Mouse (Mus musculus): ENCODE results near the gene Gpc6. TPM values are rescaled to one million over a fixed set of nuclear protein-coding genes. Genes with fewer than 3 reads are reported as not detected.

Gpc6 gene
- polyA plus RNA-seq, 1 experiment from 2014 or later = 24.6 TPM

GRCm38 (mm10) chr14:117498785-117499184 lies 573.7 kb downstream of the Gpc6 start:
- 75% methylated on average over 6 of the region's 6 CpGs for WGBS
- Histone ChIP-seq H3K4me2 (no peak overlapping the region), H3K4me3 (replicated peaks) (no peak overlapping the region), H3K27me3 (replicated peaks) (no peaks in the 10 kb centered on the region), H3K9me3 (replicated peaks) (no peaks in the 10 kb centered on the region), H3K36me3 (no peaks in the 10 kb centered on the region), H3K9ac (replicated peaks) (no peak overlapping the region), H3K4me1 (no peaks in the 10 kb centered on the region), H3K27ac (replicated peaks) (no peak overlapping the region)
- no peak for ATAC-seq (ENCODE audit: low FRiP score)

DNA sequence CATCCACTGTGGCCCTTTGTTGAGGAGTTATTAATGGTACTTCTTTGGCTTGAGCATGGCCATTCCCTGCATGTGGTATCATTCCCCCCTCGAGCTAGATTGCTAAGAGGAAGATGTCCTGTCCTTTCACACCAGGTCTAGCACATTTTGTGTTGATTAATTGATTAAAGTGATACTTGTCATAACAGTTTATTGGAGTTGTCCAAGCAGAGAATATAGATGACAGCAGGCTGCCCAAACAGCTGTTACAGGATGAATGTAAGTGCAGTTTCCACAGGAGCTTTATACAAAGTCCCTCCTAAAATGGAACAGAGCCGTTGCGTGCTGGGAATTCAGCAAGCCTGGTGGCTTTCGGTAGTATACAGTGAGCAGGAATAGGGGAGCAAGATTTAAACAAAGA lies 574.2 kb downstream of the Gpc6 start:
- 67% methylated on average over 4 of the region's 4 CpGs for WGBS
- Histone ChIP-seq H3K4me1 (no peaks in the 10 kb centered on the region), H3K27me3 (replicated peaks) (no peaks in the 10 kb centered on the region), H3K4me3 (replicated peaks) (no peak overlapping the region), H3K4me2 (no peak overlapping the region), H3K36me3 (no peaks in the 10 kb centered on the region), H3K9me3 (replicated peaks) (no peaks in the 10 kb centered on the region), H3K27ac (replicated peaks) (no peak overlapping the region), H3K9ac (replicated peaks) (no peak overlapping the region)
- no peak for ATAC-seq (ENCODE audit: low FRiP score)

DNA sequence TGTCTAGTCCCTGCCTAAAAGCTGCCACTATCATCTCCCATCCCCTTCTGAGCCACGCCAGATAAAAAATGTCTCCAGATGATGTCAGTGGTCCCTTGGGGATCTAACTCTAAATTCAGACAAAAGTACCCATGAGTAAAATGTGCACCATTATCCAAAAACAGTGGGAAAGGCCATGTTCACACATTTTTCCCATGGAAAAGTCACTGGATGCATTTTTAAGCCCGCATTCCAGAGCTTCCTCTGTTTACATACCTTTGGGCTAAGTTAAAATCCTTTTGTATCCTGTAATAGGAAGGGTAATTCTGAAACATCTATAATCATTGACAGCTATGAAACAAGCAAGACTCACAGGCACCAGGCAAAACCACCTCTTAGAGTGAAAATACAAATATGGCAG lies 589.7 kb downstream of the Gpc6 start:
- no peak overlapping the region for H3K4me3 ChIP-seq (replicated peaks)
- WGBS = 73% methylated on average over 2 of the region's 2 CpGs
- no peaks in the 10 kb centered on the region for H3K36me3 ChIP-seq

DNA sequence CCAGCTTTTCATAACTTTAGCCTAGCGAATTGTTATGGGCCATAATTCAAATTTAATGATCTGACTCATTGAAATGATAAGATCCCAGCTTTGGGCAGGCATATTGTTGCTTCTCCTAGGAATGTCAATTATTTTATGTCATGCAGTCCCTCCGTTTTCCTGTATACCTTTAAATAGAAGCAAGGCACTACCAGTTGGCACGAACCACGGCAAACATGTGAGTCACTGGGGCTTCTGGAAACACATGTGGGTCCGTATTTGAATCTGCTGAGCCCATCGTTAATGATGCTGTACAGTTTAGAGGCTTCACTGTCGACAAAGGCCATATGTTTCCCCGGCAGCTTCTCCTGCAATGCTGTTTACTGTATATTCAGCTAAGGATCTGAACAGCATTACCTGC lies 594.5 kb downstream of the Gpc6 start:
- Histone ChIP-seq H3K4me3 (replicated peaks) (no peak overlapping the region), H3K9me3 (replicated peaks) (no peaks in the 10 kb centered on the region), H3K4me2 (0 out of 2 replicates have a peak overlapping the region, but pooled peaks have one; percentile 1), H3K27ac (replicated peaks) (peak overlapping the region; percentile 52; the same call in 1 of the 2 replicates), H3K36me3 (no peaks in the 10 kb centered on the region), H3K4me1 (peaks cover 9% of the 10 kb centered on the region; the same call in 1 of the 2 replicates), H3K27me3 (replicated peaks) (no peaks in the 10 kb centered on the region), H3K9ac (replicated peaks) (no peak overlapping the region)
- WGBS = 46% methylated on average over 8 of the region's 8 CpGs
- peak; percentile 55; the same call in 1 of the 2 replicates for ATAC-seq (ENCODE audit: low FRiP score)

More for the DNA sequence above, 589.7 kb downstream of the Gpc6 start:
- H3K9me3 ChIP-seq (replicated peaks) = no peaks in the 10 kb centered on the region
- H3K9ac ChIP-seq (replicated peaks) = no peak overlapping the region
- peaks cover 7% of the 10 kb centered on the region; the same call in 1 of the 2 replicates for H3K4me1 ChIP-seq
- no peak for ATAC-seq (ENCODE audit: low FRiP score)
- no peak overlapping the region for H3K27ac ChIP-seq (replicated peaks)
- H3K27me3 ChIP-seq (replicated peaks) = no peaks in the 10 kb centered on the region
- H3K4me2 ChIP-seq = no peak overlapping the region

DNA sequence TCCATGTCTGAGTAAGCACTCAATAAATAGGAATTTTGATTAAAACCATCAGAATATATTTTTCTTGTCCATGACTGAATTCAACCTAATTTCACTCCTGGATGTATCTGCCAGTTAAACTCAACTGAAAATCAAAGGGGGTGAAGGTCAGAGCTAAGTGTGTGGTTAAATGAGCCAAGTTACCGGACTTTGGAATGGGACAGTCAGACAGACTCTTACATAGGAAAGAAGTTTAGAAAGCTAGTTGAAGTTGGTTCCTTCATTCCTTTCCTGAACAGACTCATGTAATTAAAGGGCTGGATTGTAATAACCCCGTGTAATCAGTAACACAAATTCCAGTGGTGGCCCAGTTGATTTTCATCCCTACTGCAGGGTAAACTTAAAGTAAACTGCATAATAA lies 595.6 kb downstream of the Gpc6 start:
- Histone ChIP-seq H3K27me3 (replicated peaks) (no peaks in the 10 kb centered on the region), H3K9ac (replicated peaks) (no peak overlapping the region), H3K9me3 (replicated peaks) (no peaks in the 10 kb centered on the region), H3K27ac (replicated peaks) (no peak overlapping the region), H3K4me2 (no peak overlapping the region), H3K4me3 (replicated peaks) (no peak overlapping the region), H3K36me3 (no peaks in the 10 kb centered on the region), H3K4me1 (peaks cover 9% of the 10 kb centered on the region; the same call in 1 of the 2 replicates)
- ATAC-seq (ENCODE audit: low FRiP score) = no peak
- 89% methylated on average over 2 of the region's 2 CpGs for WGBS

GRCm38 (mm10) chr14:117525133-117525532 lies 600.0 kb downstream of the Gpc6 start:
- WGBS = 92% methylated on average over 6 of the region's 6 CpGs

GRCm38 (mm10) chr14:117527053-117527452 lies 601.9 kb downstream of the Gpc6 start:
- Histone ChIP-seq H3K4me2 (no peak overlapping the region), H3K4me3 (replicated peaks) (no peak overlapping the region), H3K9me3 (replicated peaks) (no peaks in the 10 kb centered on the region), H3K27ac (replicated peaks) (no peak overlapping the region), H3K27me3 (replicated peaks) (no peaks in the 10 kb centered on the region), H3K4me1 (no peaks in the 10 kb centered on the region), H3K36me3 (no peaks in the 10 kb centered on the region), H3K9ac (replicated peaks) (no peak overlapping the region)
- ATAC-seq (ENCODE audit: low FRiP score) = no peak
- 73% methylated on average over 7 of the region's 7 CpGs for WGBS

More at GRCm38 (mm10) chr14:117525133-117525532, 600.0 kb downstream of the Gpc6 start:
- Histone ChIP-seq H3K9ac (replicated peaks) (no peak overlapping the region), H3K4me3 (replicated peaks) (no peak overlapping the region), H3K9me3 (replicated peaks) (no peaks in the 10 kb centered on the region), H3K27ac (replicated peaks) (no peak overlapping the region), H3K4me1 (no peaks in the 10 kb centered on the region; the same call in 1 of the 2 replicates), H3K36me3 (no peaks in the 10 kb centered on the region), H3K27me3 (replicated peaks) (no peaks in the 10 kb centered on the region), H3K4me2 (no peak overlapping the region)
- no peak for ATAC-seq (ENCODE audit: low FRiP score)

DNA sequence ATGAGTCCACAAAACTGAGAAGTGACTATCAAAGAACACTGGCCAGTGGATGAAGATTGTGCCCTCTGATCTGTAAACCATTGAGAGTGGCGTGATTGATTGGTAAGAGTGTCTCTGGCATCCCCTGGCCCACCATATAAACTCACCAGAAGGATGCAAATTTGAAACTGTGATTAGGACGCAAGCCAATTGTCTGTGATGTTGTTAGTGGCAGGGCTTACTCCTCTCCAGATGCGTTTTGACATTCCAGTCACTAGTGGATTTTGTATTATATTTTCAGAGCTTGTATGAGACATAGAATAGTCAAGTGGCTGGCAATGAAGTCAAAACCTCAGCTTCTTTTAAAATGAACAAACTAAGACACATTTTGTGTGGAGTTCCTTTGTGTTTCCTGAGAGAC lies 604.3 kb downstream of the Gpc6 start:
- Histone ChIP-seq H3K27me3 (replicated peaks) (no peaks in the 10 kb centered on the region), H3K9me3 (replicated peaks) (no peaks in the 10 kb centered on the region), H3K4me3 (replicated peaks) (no peak overlapping the region), H3K4me1 (no peaks in the 10 kb centered on the region), H3K4me2 (no peak overlapping the region), H3K9ac (replicated peaks) (no peak overlapping the region), H3K27ac (replicated peaks) (no peak overlapping the region), H3K36me3 (no peaks in the 10 kb centered on the region)
- ATAC-seq (ENCODE audit: low FRiP score) = no peak
- 68% methylated on average over 3 of the region's 3 CpGs for WGBS

DNA sequence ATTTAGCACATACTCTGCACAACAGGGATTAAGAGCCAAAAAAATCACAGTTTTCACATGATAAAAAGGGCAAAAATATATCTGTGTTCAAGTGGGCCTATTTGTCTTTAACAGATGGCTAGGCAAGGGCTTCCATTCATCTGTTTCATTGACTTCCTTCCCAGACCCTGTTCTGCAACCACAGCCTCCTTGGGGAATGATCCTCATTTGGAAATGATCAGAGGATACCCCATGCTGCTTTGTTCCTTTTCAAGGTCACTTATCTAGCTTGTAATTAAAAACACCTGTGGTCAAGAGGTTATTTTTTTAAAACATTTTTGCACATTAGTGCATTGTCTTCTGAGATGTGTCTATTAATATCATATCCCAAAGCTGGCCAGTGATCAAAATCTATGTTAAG lies 627.7 kb downstream of the Gpc6 start:
- Histone ChIP-seq H3K27ac (replicated peaks) (no peak overlapping the region), H3K4me1 (no peaks in the 10 kb centered on the region; the same call in 1 of the 2 replicates), H3K4me2 (no peak overlapping the region), H3K36me3 (no peaks in the 10 kb centered on the region), H3K9ac (replicated peaks) (no peak overlapping the region), H3K27me3 (replicated peaks) (no peaks in the 10 kb centered on the region), H3K4me3 (replicated peaks) (no peak overlapping the region), H3K9me3 (replicated peaks) (no peaks in the 10 kb centered on the region)
- no peak for ATAC-seq (ENCODE audit: low FRiP score)

- Histone ChIP-seq H3K9me3 (replicated peaks) (no peaks in the 10 kb centered on the region), H3K27me3 (replicated peaks) (no peaks in the 10 kb centered on the region), H3K27ac (replicated peaks) (no peak overlapping the region), H3K4me2 (no peak overlapping the region), H3K4me1 (no peaks in the 10 kb centered on the region; the same call in 1 of the 2 replicates), H3K9ac (replicated peaks) (no peak overlapping the region), H3K36me3 (no peaks in the 10 kb centered on the region), H3K4me3 (replicated peaks) (no peak overlapping the region)
- 68% methylated on average over 7 of the region's 7 CpGs for WGBS
- no peak for ATAC-seq (ENCODE audit: low FRiP score)
These were observed 631.7 kb downstream of the Gpc6 start for GRCm38 (mm10) chr14:117556715-117557320.

GRCm38 (mm10) chr14:117562146-117562545 lies 637.0 kb downstream of the Gpc6 start:
- no peaks in the 10 kb centered on the region for H3K36me3 ChIP-seq
- H3K9ac ChIP-seq (replicated peaks) = no peak overlapping the region
- H3K9me3 ChIP-seq (replicated peaks) = no peaks in the 10 kb centered on the region
- no peak overlapping the region for H3K4me3 ChIP-seq (replicated peaks)
- no peaks in the 10 kb centered on the region; the same call in 1 of the 2 replicates for H3K4me1 ChIP-seq
- H3K27me3 ChIP-seq (replicated peaks) = no peaks in the 10 kb centered on the region
- H3K27ac ChIP-seq (replicated peaks) = no peak overlapping the region
- ATAC-seq (ENCODE audit: low FRiP score) = no peak
- WGBS = 89% methylated on average over 4 of the region's 4 CpGs
- no peak overlapping the region for H3K4me2 ChIP-seq

GRCm38 (mm10) chr14:117569278-117569677 lies 644.2 kb downstream of the Gpc6 start:
- H3K4me3 ChIP-seq (replicated peaks) = no peak overlapping the region
- H3K4me2 ChIP-seq = no peak overlapping the region
- ATAC-seq (ENCODE audit: low FRiP score) = no peak
- no peaks in the 10 kb centered on the region for H3K36me3 ChIP-seq
- H3K9ac ChIP-seq (replicated peaks) = no peak overlapping the region
- WGBS = 90% methylated on average over 4 of the region's 4 CpGs
- H3K27me3 ChIP-seq (replicated peaks) = no peaks in the 10 kb centered on the region
- no peaks in the 10 kb centered on the region for H3K9me3 ChIP-seq (replicated peaks)
- H3K4me1 ChIP-seq = 0 out of 2 replicates have a peak, but pooled peaks cover 4% of the 10 kb centered on the region
- H3K27ac ChIP-seq (replicated peaks) = no peak overlapping the region
